Mouse (Mus musculus) heart, adult 2 months (tissue): ENCODE measurements around the gene Gm6268.

Experiments
- CTCF ChIP-seq: fragments of 200-600 bp; IDR thresholded peaks from 2 replicates; pipeline ENCODE4 v1.8.1; 2022; ENCODE audit warnings: antibody characterized with exemption, mild to moderate bottlenecking, moderate library complexity
- POLR2A ChIP-seq: fragments of 200-500 bp; IDR thresholded peaks from 2 replicates; pipeline ENCODE4 v1.6.1; 2011; ENCODE audit warnings: mild to moderate bottlenecking, low read depth, low read length, control low read depth; ENCODE audit not compliant: insufficient read depth

DNA sequence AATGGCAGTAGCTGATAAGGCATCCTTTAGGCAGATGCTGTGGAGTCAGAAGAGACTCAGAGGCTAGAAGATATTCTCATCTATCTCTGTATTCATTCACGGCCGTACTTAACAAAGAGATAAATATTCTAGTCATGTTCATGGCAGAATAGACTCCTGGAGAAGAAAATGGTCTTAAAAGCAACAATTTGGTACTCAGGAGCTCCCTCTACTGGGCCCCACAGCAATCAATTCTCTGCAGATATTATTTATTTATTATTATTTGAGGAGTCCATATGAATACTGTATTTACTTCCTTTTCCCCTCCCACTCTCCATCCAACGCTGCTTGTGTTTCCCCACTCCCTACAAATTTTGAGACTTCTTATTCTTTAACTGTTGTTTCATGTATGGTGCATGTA lies 48.6 kb upstream of the Gm6268 start:
- peak; percentile 74 for TF ChIP-seq CTCF
- no peak for TF ChIP-seq POLR2A
